Mouse (Mus musculus) cortical plate, adult 2 months (tissue): ENCODE data around the gene Hcfc1r1.
A peak's percentile ranks its signal among the peaks of the same experiment; 100 is the strongest.

Experiments used
- CTCF ChIP-seq: fragments of 200-500 bp; IDR thresholded peaks from 2 replicates; pipeline ENCODE4 v1.5.1; 2011; ENCODE audit warnings: mild to moderate bottlenecking, control low read depth, low read length; ENCODE audit not compliant: insufficient read depth; ENCODE audit errors: extremely low read depth
- POLR2A ChIP-seq: fragments of 200-500 bp; IDR thresholded peaks from 2 replicates; pipeline ENCODE4 v1.6.1; 2011; ENCODE audit warnings: mild to moderate bottlenecking, low read length, control low read depth; ENCODE audit not compliant: insufficient read depth; ENCODE audit errors: extremely low read depth

- TF ChIP-seq CTCF (no peak), POLR2A (peak; percentile 86)
Measured at GRCm38 (mm10) chr17:23677236-23677679, 3.9 kb downstream of the Hcfc1r1 start, which contains the start of gene Tnfrsf12a.
